In genomic region chr5:148994311-148994705, GRCm38 (mm10) we compare ENCODE assay signal across 8 mouse cellular contexts. TPM values are rescaled to one million over a fixed set of nuclear protein-coding genes. Genes with fewer than 3 reads are reported as not detected.
DNase-seq lines count a peak whose midpoint lies in the region; ATAC-seq and TF ChIP-seq lines count a peak whose summit lies in the region.

No protein-coding gene starts in this region.

- TF ChIP-seq CTCF in spleen, adult 2 months (IDR thresholded peaks at IDR 0.05; ENCODE audit: extremely low read depth, insufficient read depth, insufficient read length, insufficient replicate concordance) = no peak

- peak overlapping the region; percentile 65 for H3K4me3 ChIP-seq in erythroblast, embryonic 14.5 days (replicated peaks)
- peak overlapping the region; percentile 58 for H3K4me3 ChIP-seq in spleen, adult 2 months (ENCODE audit: extremely low read depth, insufficient read depth, insufficient read length)
- peak overlapping the region; percentile 57 for H3K4me3 ChIP-seq in liver, embryonic 11.5 days (ENCODE audit: low read depth, low read length)
- H3K4me3 ChIP-seq in stomach, embryonic 16.5 days (replicated peaks; ENCODE audit: low read length) = peak overlapping the region; percentile 53

- H3K9ac ChIP-seq in liver, embryonic 11.5 days (ENCODE audit: low read depth, low read length) = peak overlapping the region; percentile 65
- peak overlapping the region; percentile 77 for H3K9ac ChIP-seq in stomach, embryonic 16.5 days (ENCODE audit: low read length)

- no peaks in the 10 kb centered on the region; the same call in 1 of the 2 replicates for H3K36me3 ChIP-seq in erythroblast, embryonic 14.5 days (ENCODE audit: control insufficient read depth)
- no peaks in the 10 kb centered on the region for H3K36me3 ChIP-seq in spleen, adult 2 months (ENCODE audit: control insufficient read depth, insufficient read depth, low read length)
- H3K36me3 ChIP-seq in liver, embryonic 11.5 days (ENCODE audit: control insufficient read depth, insufficient read depth, low read length) = no peaks in the 10 kb centered on the region
- H3K36me3 ChIP-seq in stomach, embryonic 16.5 days (ENCODE audit: control insufficient read depth, insufficient read depth, low read length) = 0 out of 2 replicates have a peak, but pooled peaks cover 5% of the 10 kb centered on the region

- H3K4me2 ChIP-seq in liver, embryonic 11.5 days = peak overlapping the region; percentile 77
- peak overlapping the region; percentile 72 for H3K4me2 ChIP-seq in stomach, embryonic 16.5 days (ENCODE audit: low read depth, low read length)

- no peak for TF ChIP-seq POLR2A in spleen, adult 2 months (IDR thresholded peaks at IDR 0.05; ENCODE audit: low read depth, low read length)

- peaks cover 16% of the 10 kb centered on the region for H3K9me3 ChIP-seq in erythroblast, embryonic 14.5 days (ENCODE audit: control insufficient read depth, low read length)
- H3K9me3 ChIP-seq in liver, embryonic 11.5 days (ENCODE audit: control insufficient read depth, low read length) = no peaks in the 10 kb centered on the region
- no peaks in the 10 kb centered on the region; the same call in 1 of the 2 replicates for H3K9me3 ChIP-seq in stomach, embryonic 16.5 days (replicated peaks; ENCODE audit: control insufficient read depth, low read length)

- no peaks in the 10 kb centered on the region for H3K27me3 ChIP-seq in erythroblast, embryonic 14.5 days (ENCODE audit: control insufficient read depth)
- no peaks in the 10 kb centered on the region for H3K27me3 ChIP-seq in spleen, adult 2 months (ENCODE audit: control insufficient read depth, insufficient read depth, low read length)
- no peaks in the 10 kb centered on the region for H3K27me3 ChIP-seq in liver, embryonic 11.5 days (replicated peaks; ENCODE audit: control insufficient read depth, insufficient read depth, low read length)
- no peaks in the 10 kb centered on the region for H3K27me3 ChIP-seq in stomach, embryonic 16.5 days (ENCODE audit: control insufficient read depth, insufficient read depth, low read length)

- ATAC-seq in erythroblast, adult 5-6 weeks (replicated peaks; ENCODE audit: low FRiP score, poor library complexity, severe bottlenecking) = no peak
- ATAC-seq in liver, embryonic 11.5 days (replicated peaks; ENCODE audit: low FRiP score) = no peak
- no peak for ATAC-seq in stomach, embryonic 16.5 days (ENCODE audit: insufficient read depth, low FRiP score)

- peaks cover 23% of the 10 kb centered on the region for H3K4me1 ChIP-seq in erythroblast, embryonic 14.5 days (ENCODE audit: control insufficient read depth)
- H3K4me1 ChIP-seq in spleen, adult 2 months (ENCODE audit: control insufficient read depth, insufficient read depth, insufficient read length) = no peaks in the 10 kb centered on the region
- peaks cover 11% of the 10 kb centered on the region; the same call in 1 of the 2 replicates for H3K4me1 ChIP-seq in liver, embryonic 11.5 days (replicated peaks; ENCODE audit: control insufficient read depth, insufficient read depth, low read length)
- peaks cover 7% of the 10 kb centered on the region; the same call in 1 of the 2 replicates for H3K4me1 ChIP-seq in stomach, embryonic 16.5 days (ENCODE audit: control insufficient read depth, insufficient read depth, low read length)

- 71% methylated on average over 7 of the region's 7 CpGs for WGBS in spleen, adult 2 months
- 64% methylated on average over 7 of the region's 7 CpGs for WGBS in liver, embryonic 11.5 days
- WGBS in stomach, embryonic 16.5 days = 12% methylated on average over 7 of the region's 7 CpGs

- no peak for DNase-seq in spleen, adult 2 months (ENCODE audit: low read depth in 1 of 2, low spot score in 2 of 2)
- no peak for DNase-seq in spleen, adult 12 weeks (ENCODE audit: low spot score)
- DNase-seq in liver, embryonic 11.5 days (ENCODE audit: low spot score) = no peak
- no peak for DNase-seq in adrenal gland, postnatal 10 days
- no peak for DNase-seq in embryo, embryonic 9.5 days (ENCODE audit: extremely low spot score)

- H3K27ac ChIP-seq in spleen, adult 2 months (ENCODE audit: insufficient read depth, low read length) = peak overlapping the region; percentile 71
- peak overlapping the region; percentile 80 for H3K27ac ChIP-seq in liver, embryonic 11.5 days (ENCODE audit: low read depth, low read length)
- peak overlapping the region; percentile 98 for H3K27ac ChIP-seq in stomach, embryonic 16.5 days (ENCODE audit: low read length)

RNA-seq across cellular contexts. Expression of gene Gm42791, which starts 0.6 kb away (rescaled TPM):
- 0.36 and 0.93 TPM in 2 replicates for polyA plus RNA-seq in erythroblast, embryonic 14.5 days (2012)
- total RNA-seq in erythroblast, adult 5-6 weeks (2015; ENCODE audit: low replicate concordance) = 1.9 TPM in 1 of 2 replicates, not detected in the other
- 14.2 TPM in 1 of 2 replicates, not detected in the other for total RNA-seq in erythroblast, adult 5-6 weeks (2017; ENCODE audit: low replicate concordance)
- not detected in 2 replicates for polyA plus RNA-seq in spleen, adult 2 months (2012; rRNA removed)
- not detected in 2 replicates for polyA plus RNA-seq in liver, embryonic 11.5 days (2014; fragmentation: Nextera tagmentation; extraction: Ambion mirVana)
- polyA plus RNA-seq in stomach, embryonic 16.5 days (2015; fragmentation: Nextera tagmentation; extraction: Ambion mirVana) = 1.6 and 2.2 TPM in 2 replicates
- 1 to 10 TPM; 3.6 to 4.7 TPM for total RNA-seq in adrenal gland, postnatal 10 days (2021)
